Mouse (Mus musculus) ovary, postnatal 14 days (tissue): Measurements from ENCODE around the gene Thsd4.

ENCODE experiments used
- DNase-seq: peaks from one replicate; pipeline ENCODE4 v3.0.0; 2022; ENCODE audit warnings: low spot score

Gene Thsd4

DNA sequence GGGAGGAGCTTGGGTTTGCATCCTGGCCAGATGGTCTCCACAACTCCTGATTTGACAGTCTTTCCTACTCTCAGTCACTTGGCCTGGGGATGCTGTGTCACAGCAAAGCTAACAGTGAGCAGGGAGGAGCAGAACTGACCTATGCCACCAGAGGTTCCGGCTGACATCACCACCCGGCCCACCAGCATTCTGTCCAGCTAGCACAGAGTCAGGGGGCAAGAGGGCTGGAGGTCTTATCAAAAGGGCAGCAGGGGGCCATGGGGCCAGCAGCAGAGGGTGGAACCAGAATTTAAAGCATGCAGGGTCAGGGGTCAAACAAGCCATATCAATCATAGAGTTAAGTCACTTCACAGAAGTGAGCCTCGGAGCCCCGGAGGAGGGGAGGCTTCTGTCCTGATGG is 4.7 kb downstream of the Thsd4 start:
- no peak for DNase-seq

DNA sequence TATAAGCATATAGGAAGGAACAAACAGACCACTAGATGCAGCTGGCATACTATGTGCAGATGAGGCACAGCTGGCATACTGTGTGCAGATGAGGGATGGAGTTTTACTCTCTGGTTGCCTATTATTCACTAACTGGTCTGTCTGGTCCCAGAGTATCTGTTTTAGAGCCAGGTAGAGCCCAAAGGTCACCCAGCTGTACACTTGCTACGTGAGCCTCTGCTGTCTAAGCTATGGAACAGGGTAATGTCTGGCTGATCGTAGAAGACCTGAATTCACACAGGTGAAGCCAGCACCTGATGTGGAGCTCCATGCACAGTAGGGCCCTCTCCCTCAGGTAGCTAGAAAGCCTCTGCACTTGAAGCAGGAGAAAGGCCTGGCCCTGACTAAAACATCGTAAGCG is 5.5 kb downstream of the Thsd4 start:
- no peak for DNase-seq

- DNase-seq = no peak
These were observed 8.5 kb downstream of the Thsd4 start for GRCm38 (mm10) chr9:60513329-60513788.

- DNase-seq = no peak
These were observed 11.0 kb downstream of the Thsd4 start for GRCm38 (mm10) chr9:60510876-60511275.

DNA sequence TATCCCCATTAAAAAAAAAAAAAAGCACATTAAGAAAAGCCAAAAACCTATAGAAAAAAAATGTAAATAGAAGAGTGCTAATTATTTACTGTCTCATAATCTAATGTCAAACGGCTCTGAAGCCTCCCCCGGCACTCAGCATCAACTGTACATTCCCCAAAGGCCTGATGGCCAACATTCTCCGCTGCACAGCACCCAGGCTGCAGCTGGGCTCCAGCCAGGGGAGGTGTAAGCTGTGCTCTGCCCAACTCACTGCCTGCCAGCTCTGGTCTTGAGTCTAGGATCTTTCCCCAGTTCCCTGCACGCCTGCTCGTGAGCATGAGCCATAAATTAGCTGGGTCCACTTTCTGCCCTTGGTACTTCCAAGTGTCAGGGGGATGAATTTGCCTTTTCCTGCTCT is 15.7 kb downstream of the Thsd4 start:
- no peak for DNase-seq

- no peak for DNase-seq
These were observed 17.2 kb downstream of the Thsd4 start for GRCm38 (mm10) chr9:60504378-60505285.

DNA sequence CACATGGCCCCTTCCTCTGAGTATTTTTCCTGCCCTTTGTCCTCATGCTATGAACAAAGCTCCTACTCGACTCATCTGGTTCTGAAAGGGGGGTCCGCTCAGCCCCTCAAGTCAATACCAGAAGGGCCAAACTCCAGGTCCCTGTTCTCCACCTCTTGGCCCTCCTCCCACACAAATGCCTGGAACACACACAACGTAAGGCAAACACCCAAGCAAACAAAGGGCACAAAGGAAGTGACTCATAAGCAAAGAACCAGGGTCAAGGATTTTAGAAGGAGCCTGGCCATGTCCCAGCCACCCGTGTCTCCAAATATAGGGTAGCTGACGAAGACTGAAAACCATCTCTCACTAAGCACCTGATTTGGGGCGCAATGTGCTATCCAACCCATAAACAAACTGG is 19.6 kb downstream of the Thsd4 start:
- DNase-seq = no peak

DNA sequence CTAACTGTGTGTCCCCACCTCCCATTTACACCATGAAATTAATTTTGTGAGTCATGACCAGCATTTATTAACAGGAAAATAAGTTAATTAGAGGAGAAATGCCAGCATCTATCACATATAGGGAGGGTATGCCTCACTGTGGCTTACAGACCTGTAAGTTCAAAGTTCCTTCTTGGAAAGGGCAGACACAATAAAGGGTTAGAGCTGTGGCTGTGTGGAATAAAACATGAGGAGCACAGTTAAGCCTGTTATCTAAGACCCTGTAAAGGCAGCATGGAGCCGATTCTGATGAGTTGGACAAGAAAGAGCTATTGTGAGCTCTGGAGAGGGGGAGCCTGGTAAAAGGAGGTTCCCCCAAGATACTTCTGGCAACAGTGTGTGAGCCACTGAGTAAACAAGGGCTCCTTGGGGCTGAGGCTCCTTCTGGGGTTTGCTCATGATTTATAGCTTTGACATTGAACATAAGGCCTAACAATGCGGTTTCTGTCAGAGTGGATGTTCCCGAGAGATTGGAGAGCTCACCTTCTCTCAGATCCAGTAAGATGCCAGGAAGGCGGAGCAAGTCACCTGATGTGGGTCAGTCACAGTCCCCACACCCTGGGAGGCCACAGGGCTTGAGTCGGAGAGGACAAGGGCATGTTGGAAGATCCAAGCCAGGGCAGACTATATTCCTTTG is 20.2 kb downstream of the Thsd4 start:
- no peak for DNase-seq

DNA sequence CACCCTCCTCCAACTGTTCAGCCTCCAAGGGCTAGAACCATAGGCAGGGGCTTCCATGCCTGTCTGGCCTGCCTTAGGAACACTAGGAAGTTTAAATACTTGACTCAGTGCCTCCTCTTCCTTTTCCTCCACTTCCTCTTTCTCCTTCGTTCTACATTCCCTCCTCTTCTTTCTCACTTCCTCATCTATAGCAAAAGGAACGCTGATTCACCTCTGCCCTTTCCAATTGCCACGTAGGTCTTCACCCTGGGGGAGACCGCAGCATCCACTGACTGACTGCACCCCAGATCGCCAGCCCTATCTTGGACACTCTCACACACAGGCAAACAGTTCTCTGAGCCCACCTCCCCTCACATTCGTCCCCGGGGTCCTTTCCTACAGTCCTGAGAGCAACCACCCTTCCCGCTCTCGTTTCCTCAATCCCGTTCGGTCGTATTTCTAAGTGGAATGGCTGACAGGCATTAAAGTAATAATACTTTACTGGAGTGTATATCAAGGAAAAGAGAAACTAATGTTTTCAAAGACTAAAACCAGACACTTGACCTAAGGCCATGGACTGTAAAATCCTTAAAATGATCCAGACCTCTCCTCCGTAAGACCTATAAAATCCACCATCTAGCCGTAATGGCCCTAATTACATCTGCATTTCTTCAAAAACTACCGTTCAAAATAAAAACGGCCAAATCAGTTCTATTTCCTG is 29.4 kb downstream of the Thsd4 start:
- DNase-seq = no peak

DNA sequence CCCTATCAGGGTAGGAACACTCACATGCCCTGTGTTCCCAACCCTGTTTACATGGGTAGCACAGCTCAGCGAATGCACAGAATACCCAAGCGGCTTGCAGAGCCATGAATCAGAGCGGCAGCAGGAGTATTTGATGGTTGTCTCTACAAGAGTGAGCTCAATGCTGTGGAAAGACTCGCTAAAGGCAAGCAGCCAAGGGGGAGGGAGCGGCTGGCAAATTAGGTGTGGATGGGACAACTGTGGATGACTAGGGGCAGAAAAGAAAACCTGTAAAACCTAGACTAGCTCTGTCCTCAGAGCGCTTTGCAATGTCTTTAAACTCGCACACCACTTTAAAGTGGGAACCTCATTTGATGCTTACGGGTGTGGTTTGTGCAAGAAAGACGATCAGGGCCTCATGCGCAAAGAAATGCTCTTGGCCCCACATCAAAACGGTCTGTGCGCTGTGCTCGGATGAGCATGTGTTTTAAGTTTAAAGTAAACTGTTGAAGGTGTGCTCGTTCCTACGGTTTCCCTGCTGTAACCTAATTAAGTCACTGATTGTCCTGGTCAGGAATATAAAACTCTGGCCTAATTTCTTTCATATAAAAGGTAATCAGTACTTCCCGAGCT is 30.3 kb downstream of the Thsd4 start:
- no peak for DNase-seq

- no peak for DNase-seq
These were observed 30.8 kb downstream of the Thsd4 start for GRCm38 (mm10) chr9:60491079-60491478.

GRCm38 (mm10) chr9:60488816-60489215 is 33.0 kb downstream of the Thsd4 start:
- DNase-seq = no peak

- no peak for DNase-seq
These were observed 39.7 kb downstream of the Thsd4 start for GRCm38 (mm10) chr9:60482165-60482564.

GRCm38 (mm10) chr9:60480052-60480451 is 41.8 kb downstream of the Thsd4 start:
- no peak for DNase-seq

DNA sequence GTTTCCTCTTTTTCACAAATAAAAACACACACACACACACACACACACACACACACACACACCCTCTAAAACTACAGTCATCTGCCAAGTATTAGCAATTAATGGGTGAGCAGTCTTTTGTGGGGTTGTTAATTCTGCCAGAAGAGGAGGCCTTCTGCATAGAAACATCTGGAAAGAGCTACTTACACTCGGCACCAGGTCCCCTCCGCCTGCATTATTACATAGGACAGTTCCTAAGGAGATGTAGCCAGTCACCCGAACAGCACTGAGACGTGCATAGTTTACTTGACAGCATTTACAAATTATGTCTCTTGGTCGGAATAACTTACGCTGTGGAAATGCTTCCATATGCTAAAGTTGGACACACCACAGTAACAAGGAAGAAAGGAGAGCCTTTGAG is 43.0 kb downstream of the Thsd4 start:
- no peak for DNase-seq

DNA sequence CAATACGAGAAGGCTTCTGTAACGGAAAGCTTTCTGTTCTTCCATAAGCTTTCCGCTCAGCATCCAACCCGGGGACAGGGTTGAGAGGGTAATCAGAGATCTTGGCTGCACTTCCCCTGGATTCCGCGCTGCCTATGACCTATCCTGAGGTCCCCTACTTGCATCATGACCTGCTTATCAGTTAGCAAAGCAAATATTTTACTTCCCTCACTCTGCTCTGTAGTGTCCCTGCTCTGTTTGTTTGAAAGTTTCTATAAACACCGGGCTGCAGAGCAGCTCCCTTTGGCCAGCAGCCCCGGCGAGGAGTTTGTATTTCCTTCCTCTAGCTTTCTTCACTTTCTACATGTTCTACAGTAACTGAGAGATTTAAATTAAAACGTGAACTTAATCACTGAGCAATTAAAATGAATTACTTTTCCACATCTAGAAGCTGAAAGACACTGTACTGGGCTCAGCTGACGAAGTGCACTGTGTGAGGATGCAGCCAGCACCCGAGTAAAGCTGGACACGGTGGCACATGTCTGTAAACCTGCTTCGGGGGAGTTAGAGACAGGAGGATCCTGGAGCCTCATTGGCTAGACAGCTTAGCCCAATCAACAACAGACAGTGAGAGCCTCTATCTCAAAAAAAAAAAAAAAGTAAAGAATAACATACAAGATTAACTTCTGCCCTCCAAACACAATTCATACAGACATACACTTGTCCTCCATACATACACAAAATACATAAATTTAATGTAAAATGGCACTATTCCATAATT is 43.7 kb downstream of the Thsd4 start:
- no peak for DNase-seq

GRCm38 (mm10) chr9:60460010-60460982 is 61.5 kb downstream of the Thsd4 start:
- no peak for DNase-seq

- DNase-seq = no peak
These were observed 63.3 kb downstream of the Thsd4 start for GRCm38 (mm10) chr9:60458468-60458962.

- DNase-seq = no peak
These were observed 64.3 kb downstream of the Thsd4 start for GRCm38 (mm10) chr9:60457359-60458210.
